Mouse (Mus musculus): ENCODE measurements around the gene Kif15.

- TF ChIP-seq POLR2A (IDR thresholded peaks at IDR 0.05; ENCODE audit: borderline replicate concordance, low read depth, low read length) (no peak), CTCF (IDR thresholded peaks at IDR 0.05; ENCODE audit: low read depth, low read length) (no peak)
These were observed 27.9 kb upstream of the Kif15 start, which contains the start of gene Zfp105 for GRCm38 (mm10) chr9:122922936-122923381.
